Comparison of ENCODE assay signal across 16 mouse cellular contexts in genomic region chr4:45526175-45526574, GRCm38 (mm10). TPM values are rescaled to one million over a fixed set of nuclear protein-coding genes. Genes with fewer than 3 reads are reported as not detected.
DNase-seq lines count a peak whose midpoint lies in the region; ATAC-seq and TF ChIP-seq lines count a peak whose summit lies in the region.
"Had no signal": no experiment of that assay in that cellular context is flagged by ENCODE, and none has a peak within 500 bp of the region (broad histone marks: within the 10 kb centered on the region; RNA-seq: fewer than 3 reads in every experiment).

No protein-coding gene starts in this region.

- no peak for TF ChIP-seq CTCF in liver, adult 2 months (IDR thresholded peaks at IDR 0.05; ENCODE audit: low read depth, low read length)
- no peak for TF ChIP-seq CTCF in liver, postnatal 0 days (IDR thresholded peaks at IDR 0.05; ENCODE audit: low read depth)
- no peak for TF ChIP-seq CTCF in forebrain, postnatal 0 days (IDR thresholded peaks at IDR 0.05; ENCODE audit: low read depth)

- H3K79me2 ChIP-seq in liver, adult 2 months (ENCODE audit: control insufficient read depth, insufficient read depth, low read length) = peaks cover 44% of the 10 kb centered on the region

- no peak for TF ChIP-seq EP300 in liver, postnatal 0 days (IDR thresholded peaks at IDR 0.05; ENCODE audit: low read depth)

- H3K9me3 ChIP-seq in heart, embryonic 12.5 days (replicated peaks) = no peaks in the 10 kb centered on the region
- no peaks in the 10 kb centered on the region for H3K9me3 ChIP-seq in liver, postnatal 0 days (ENCODE audit: low read length)
- H3K9me3 ChIP-seq in forebrain, embryonic 14.5 days (replicated peaks; ENCODE audit: control insufficient read depth, low read length) = no peaks in the 10 kb centered on the region
- H3K9me3 ChIP-seq in forebrain, postnatal 0 days (ENCODE audit: low read length) = no peaks in the 10 kb centered on the region
- H3K9me3 ChIP-seq: embryonic facial prominence, embryonic 12.5 days had no signal

- peak overlapping the region; percentile 86; the same call in 1 of the 2 replicates for H3K4me2 ChIP-seq in heart, embryonic 12.5 days
- H3K4me2 ChIP-seq in liver, postnatal 0 days (ENCODE audit: low read depth, low read length) = no peak overlapping the region
- peak overlapping the region; percentile 78 for H3K4me2 ChIP-seq in forebrain, embryonic 14.5 days (ENCODE audit: low read length)
- H3K4me2 ChIP-seq in forebrain, postnatal 0 days (ENCODE audit: low read depth) = peak overlapping the region; percentile 90

- 81% methylated on average over 3 of the region's 3 CpGs for WGBS in heart, embryonic 12.5 days
- 76% methylated on average over 3 of the region's 3 CpGs for WGBS in liver, adult 2 months
- 81% methylated on average over 3 of the region's 3 CpGs for WGBS in liver, postnatal 0 days (ENCODE audit: insufficient replicate concordance)
- 77% methylated on average over 3 of the region's 3 CpGs for WGBS in forebrain, embryonic 14.5 days
- WGBS in forebrain, postnatal 0 days = 54% methylated on average over 3 of the region's 3 CpGs

- H3K27me3 ChIP-seq in heart, embryonic 12.5 days (replicated peaks) = no peaks in the 10 kb centered on the region
- no peaks in the 10 kb centered on the region for H3K27me3 ChIP-seq in liver, adult 2 months (ENCODE audit: control insufficient read depth, insufficient read depth, low read length)
- H3K27me3 ChIP-seq in liver, postnatal 0 days (ENCODE audit: insufficient read depth, low read length) = peaks cover 22% of the 10 kb centered on the region
- H3K27me3 ChIP-seq in forebrain, embryonic 14.5 days (replicated peaks; ENCODE audit: control insufficient read depth, insufficient read depth, low read length) = no peaks in the 10 kb centered on the region
- H3K27me3 ChIP-seq in forebrain, postnatal 0 days (ENCODE audit: insufficient read depth, low read length) = no peaks in the 10 kb centered on the region
- H3K27me3 ChIP-seq: embryonic facial prominence, embryonic 12.5 days had no signal

- H3K4me1 ChIP-seq in heart, embryonic 12.5 days (replicated peaks) = peaks cover 65% of the 10 kb centered on the region
- peaks cover 42% of the 10 kb centered on the region for H3K4me1 ChIP-seq in liver, adult 2 months (ENCODE audit: control insufficient read depth, insufficient read depth, low read length)
- H3K4me1 ChIP-seq in liver, postnatal 0 days (ENCODE audit: insufficient read depth) = peaks cover 51% of the 10 kb centered on the region
- peaks cover 32% of the 10 kb centered on the region for H3K4me1 ChIP-seq in forebrain, embryonic 14.5 days (ENCODE audit: control insufficient read depth, insufficient read depth, low read length)
- peaks cover 12% of the 10 kb centered on the region for H3K4me1 ChIP-seq in forebrain, postnatal 0 days (ENCODE audit: insufficient read depth)

- peaks cover 4% of the 10 kb centered on the region; the same call in 1 of the 2 replicates for H3K36me3 ChIP-seq in heart, embryonic 12.5 days
- H3K36me3 ChIP-seq in liver, adult 2 months (ENCODE audit: control insufficient read depth, insufficient read depth, low read length) = no peaks in the 10 kb centered on the region; the same call in 1 of the 2 replicates
- no peaks in the 10 kb centered on the region for H3K36me3 ChIP-seq in liver, postnatal 0 days (replicated peaks; ENCODE audit: insufficient read depth, low read length)
- 0 out of 2 replicates have a peak, but pooled peaks cover 6% of the 10 kb centered on the region for H3K36me3 ChIP-seq in forebrain, embryonic 14.5 days (ENCODE audit: control insufficient read depth, insufficient read depth, low read length)
- H3K36me3 ChIP-seq in forebrain, postnatal 0 days (ENCODE audit: insufficient read depth) = no peaks in the 10 kb centered on the region
- H3K36me3 ChIP-seq: embryonic facial prominence, embryonic 12.5 days had no signal

- DNase-seq in heart, adult 8-10 months (ENCODE audit: low spot score) = no peak
- no peak for DNase-seq in liver, adult 2 months (ENCODE audit: extremely low read depth, low read depth, low spot score)
- DNase-seq in liver, postnatal 0 days = no peak
- no peak for DNase-seq in forebrain, embryonic 14.5 days (ENCODE audit: low spot score)
- no peak for DNase-seq in forebrain, postnatal 0 days
- no peak for DNase-seq in testis, postnatal 14 days (ENCODE audit: low spot score)
- DNase-seq in right cerebral cortex, postnatal 25 days = no peak
- DNase-seq: adrenal gland, postnatal 10 days; cerebellum, adult 11-12 months; right cerebral cortex, postnatal 4 days; thymus, postnatal 4 days had no signal

- ATAC-seq in heart, embryonic 12.5 days (ENCODE audit: insufficient number of reproducible peaks, low FRiP score) = no peak
- ATAC-seq in liver, postnatal 0 days = no peak
- ATAC-seq in forebrain, embryonic 14.5 days = no peak
- no peak for ATAC-seq in forebrain, postnatal 0 days
- ATAC-seq: inflammation-experienced regulatory T-cells, adult 6 months; lung, postnatal 0 days had no signal

- TF ChIP-seq POLR2A in liver, adult 2 months (IDR thresholded peaks at IDR 0.05; ENCODE audit: extremely low read depth, insufficient read depth, low read length) = no peak

- no peak overlapping the region for H3K27ac ChIP-seq in heart, embryonic 12.5 days (ENCODE audit: poor library complexity, severe bottlenecking)
- peak overlapping the region; percentile 9 for H3K27ac ChIP-seq in liver, adult 2 months (replicated peaks; ENCODE audit: insufficient read depth, low read depth, low read length)
- H3K27ac ChIP-seq in liver, postnatal 0 days (ENCODE audit: low read depth) = no peak overlapping the region
- no peak overlapping the region for H3K27ac ChIP-seq in forebrain, embryonic 14.5 days (ENCODE audit: low read depth, low read length)
- H3K27ac ChIP-seq in forebrain, postnatal 0 days (ENCODE audit: low read depth, low read length) = no peak overlapping the region
- H3K27ac ChIP-seq: embryonic facial prominence, embryonic 12.5 days; kidney, postnatal 0 days had no signal

- no peak overlapping the region for H3K9ac ChIP-seq in heart, embryonic 12.5 days
- 0 out of 2 replicates have a peak overlapping the region, but pooled peaks have one; percentile 12 for H3K9ac ChIP-seq in liver, adult 2 months (ENCODE audit: low read depth, low read length)
- H3K9ac ChIP-seq in liver, postnatal 0 days (replicated peaks) = no peak overlapping the region
- no peak overlapping the region for H3K9ac ChIP-seq in forebrain, embryonic 14.5 days (ENCODE audit: low read length)
- H3K9ac ChIP-seq in forebrain, postnatal 0 days = no peak overlapping the region
- H3K9ac ChIP-seq: embryonic facial prominence, embryonic 12.5 days had no signal

- no peak overlapping the region for H3K4me3 ChIP-seq in heart, embryonic 12.5 days
- H3K4me3 ChIP-seq in liver, adult 2 months (ENCODE audit: insufficient read depth, low read depth, low read length) = no peak overlapping the region
- no peak overlapping the region for H3K4me3 ChIP-seq in liver, postnatal 0 days (ENCODE audit: low read depth, low read length)
- peak overlapping the region; percentile 85 for H3K4me3 ChIP-seq in forebrain, embryonic 14.5 days (ENCODE audit: low read depth, low read length)
- H3K4me3 ChIP-seq in forebrain, postnatal 0 days (ENCODE audit: low read depth, low read length) = no peak overlapping the region; the same call in 1 of the 2 replicates
- H3K4me3 ChIP-seq: embryonic facial prominence, embryonic 12.5 days had no signal

RNA-seq across cellular contexts. Expression of gene Shb, which starts 6.1 kb away (rescaled TPM):
- 13.9 and 15.3 TPM in 2 replicates for polyA plus RNA-seq in heart, embryonic 12.5 days (2016; fragmentation: Nextera tagmentation; extraction: Ambion mirVana)
- 10 to 100 TPM; 23.7 to 44.2 (median 32.3) TPM for total RNA-seq in heart, adult 8-10 months (2022)
- 16.1 and 17.1 TPM in 2 replicates for total RNA-seq in liver, adult 2 months (2014; rRNA removed)
- polyA plus RNA-seq in liver, adult 2 months (2012; rRNA removed) = 42.1 and 65.7 TPM in 2 replicates
- 2.5 and 3.2 TPM in 2 replicates for polyA plus RNA-seq in liver, postnatal 0 days (2015; fragmentation: Nextera tagmentation; extraction: Ambion mirVana)
- 14.1 and 14.5 TPM in 2 replicates for polyA plus RNA-seq in forebrain, embryonic 14.5 days (2014; fragmentation: Nextera tagmentation; extraction: Ambion mirVana)
- 26.7 and 32.6 TPM in 2 replicates for total RNA-seq in forebrain, postnatal 0 days (2014; rRNA removed)
- 8.5 and 8.6 TPM in 2 replicates for polyA plus RNA-seq in forebrain, postnatal 0 days (2015; fragmentation: Nextera tagmentation; extraction: Ambion mirVana)
